In the genomic region with DNA sequence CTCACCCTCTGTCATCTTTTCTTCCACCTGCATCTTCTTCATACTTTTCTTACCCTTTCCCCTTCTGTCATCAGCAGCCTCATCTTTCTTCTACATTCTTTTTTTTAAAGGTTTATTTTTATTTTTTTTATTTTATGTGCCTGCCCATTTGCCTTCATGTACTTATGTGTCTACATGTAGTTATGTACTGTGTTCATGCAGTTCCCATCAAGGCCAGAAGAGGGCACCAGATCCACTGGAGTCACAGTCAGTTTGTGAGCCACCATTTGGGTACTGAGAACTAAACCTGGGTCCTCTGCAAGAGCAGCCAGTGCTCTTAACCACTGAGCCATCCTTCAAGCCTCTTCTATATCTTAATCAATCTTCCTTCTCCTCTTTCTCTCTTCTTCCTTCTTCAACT, we compare ENCODE assay signal across 8 mouse cellular contexts.
A peak's percentile ranks its signal among the peaks of the same experiment; 100 is the strongest.
DNase-seq lines count a peak whose midpoint lies in the region; ATAC-seq and TF ChIP-seq lines count a peak whose summit lies in the region.

No protein-coding gene starts in this region.

- no peak overlapping the region for H3K9ac ChIP-seq in lung, embryonic 14.5 days

- H3K4me3 ChIP-seq in cerebellum, adult 2 months (replicated peaks; ENCODE audit: insufficient read depth, low read depth, low read length) = no peak overlapping the region
- no peak overlapping the region for H3K4me3 ChIP-seq in lung, embryonic 14.5 days (ENCODE audit: low read depth, low read length)

- TF ChIP-seq POLR2A in cerebellum, adult 2 months (IDR thresholded peaks at IDR 0.05; ENCODE audit: borderline replicate concordance, insufficient read depth, low read length) = no peak

- no peaks in the 10 kb centered on the region for H3K27me3 ChIP-seq in cerebellum, adult 2 months (ENCODE audit: control insufficient read depth, insufficient read depth, low read length)
- H3K27me3 ChIP-seq in lung, embryonic 14.5 days (ENCODE audit: insufficient read depth, low read length) = no peaks in the 10 kb centered on the region

- TF ChIP-seq CTCF in cerebellum, adult 2 months (IDR thresholded peaks at IDR 0.05; ENCODE audit: borderline replicate concordance, insufficient read depth, low read depth, low read length) = peak; percentile 39; the same call in 1 of the 2 replicates
- TF ChIP-seq CTCF in lung, embryonic 14.5 days (IDR thresholded peaks at IDR 0.05; ENCODE audit: low read depth) = peak; percentile 66

- H3K9me3 ChIP-seq in lung, embryonic 14.5 days (ENCODE audit: low read depth, low read length) = no peaks in the 10 kb centered on the region

- no peak for DNase-seq in cerebellum, adult 2 months
- no peak for DNase-seq in cerebellum, adult 11-12 months
- peak; percentile 53 for DNase-seq in lung, embryonic 14.5 days
- DNase-seq in lung, postnatal 25 days (ENCODE audit: low spot score) = no peak
- peak; percentile 45 to 61 for DNase-seq in kidney, postnatal 4 days
- DNase-seq in thymus, postnatal 14 days = peak; percentile 51
- no peak for DNase-seq in heart, postnatal 25 days (ENCODE audit: low spot score)
- no peak for DNase-seq in layer of hippocampus, adult 9-11 months

- H3K36me3 ChIP-seq in lung, embryonic 14.5 days (ENCODE audit: insufficient read depth) = no peaks in the 10 kb centered on the region

- no peak for ATAC-seq in lung, embryonic 14.5 days (ENCODE audit: insufficient read depth)

- no peak overlapping the region for H3K4me2 ChIP-seq in lung, embryonic 14.5 days

- intact Hi-C loops in heart, postnatal 25 days (cut with DNase I) = no loop called here

- H3K4me1 ChIP-seq in cerebellum, adult 2 months (ENCODE audit: control insufficient read depth, insufficient read depth, low read length) = peaks cover 8% of the 10 kb centered on the region; the same call in 1 of the 2 replicates
- H3K4me1 ChIP-seq in lung, embryonic 14.5 days (ENCODE audit: insufficient read depth) = no peaks in the 10 kb centered on the region

- no peak overlapping the region for H3K27ac ChIP-seq in cerebellum, adult 2 months (ENCODE audit: insufficient read depth, low read length)
- H3K27ac ChIP-seq in lung, embryonic 14.5 days (ENCODE audit: low read depth) = no peak overlapping the region

Comparison
In these comparisons a context has a peak if more than half of its experiments do, and no peak if none do; other contexts are left out.
1. DNase-seq: peak in lung, embryonic 14.5 days (single experiment), kidney, postnatal 4 days (2 of 2) and thymus, postnatal 14 days (single experiment); none in cerebellum, adult 2 months (0 of 2), cerebellum, adult 11-12 months (single experiment), lung, postnatal 25 days (single experiment), heart, postnatal 25 days (single experiment) and layer of hippocampus, adult 9-11 months (single experiment).